Mouse (Mus musculus) erythroblast, embryonic 14.5 days (primary cell): ENCODE data around the gene Gm20741.

Experiments
- GATA1 ChIP-seq: IDR thresholded peaks from 2 replicates; pipeline ENCODE4 v1.6.1; 2012; ENCODE audit warnings: low read length, inconsistent platforms, mixed read lengths
- TAL1 ChIP-seq: IDR thresholded peaks from 3 replicates; pipeline ENCODE4 v1.6.1; 2012; ENCODE audit warnings: low read length, inconsistent platforms, mixed read lengths

- TF ChIP-seq GATA1: no peak
- TF ChIP-seq TAL1: no peak
Measured at GRCm38 (mm10) chr16:88823736-88824135, 11.7 kb upstream of the Gm20741 start.
